Mouse (Mus musculus): ENCODE data around the gene Nhsl1. TPM values are rescaled to one million over a fixed set of nuclear protein-coding genes. Genes with fewer than 3 reads are reported as not detected.

Gene Nhsl1
- polyA plus RNA-seq, 1 experiment from 2014 or later: 8.1 TPM

- Histone ChIP-seq H3K36me3 (ENCODE audit: control insufficient read depth, insufficient read depth, low read length) (no peaks in the 10 kb centered on the region), H3K9ac (ENCODE audit: low read depth, low read length) (no peak overlapping the region), H3K27me3 (replicated peaks; ENCODE audit: control insufficient read depth, insufficient read depth, low read length) (no peaks in the 10 kb centered on the region), H3K4me1 (ENCODE audit: control insufficient read depth, insufficient read depth, low read length) (peaks cover 6% of the 10 kb centered on the region; the same call in 1 of the 2 replicates), H3K4me3 (ENCODE audit: low read length) (no peak overlapping the region), H3K4me2 (ENCODE audit: low read depth, low read length) (no peak overlapping the region), H3K27ac (ENCODE audit: low read length) (no peak overlapping the region), H3K9me3 (ENCODE audit: control insufficient read depth, low read length) (no peaks in the 10 kb centered on the region)
- 80% methylated on average over 11 of the region's 11 CpGs for WGBS
- ATAC-seq: no peak; the same call in 1 of the 2 replicates
These were observed 174.5 kb downstream of the Nhsl1 start for GRCm38 (mm10) chr10:18493010-18493894.

GRCm38 (mm10) chr10:18494249-18494648 lies 175.5 kb downstream of the Nhsl1 start:
- ATAC-seq: no peak
- H3K4me3 ChIP-seq (ENCODE audit: low read length): no peak overlapping the region
- H3K27ac ChIP-seq (ENCODE audit: low read length): peak overlapping the region; percentile 14; the same call in 1 of the 2 replicates
- H3K4me2 ChIP-seq (ENCODE audit: low read depth, low read length): no peak overlapping the region
- H3K9ac ChIP-seq (ENCODE audit: low read depth, low read length): no peak overlapping the region
- H3K36me3 ChIP-seq (ENCODE audit: control insufficient read depth, insufficient read depth, low read length): 0 out of 2 replicates have a peak, but pooled peaks cover 2% of the 10 kb centered on the region
- peaks cover 6% of the 10 kb centered on the region; the same call in 1 of the 2 replicates for H3K4me1 ChIP-seq (ENCODE audit: control insufficient read depth, insufficient read depth, low read length)
- WGBS: 44% methylated on average over 7 of the region's 7 CpGs
- no peaks in the 10 kb centered on the region for H3K9me3 ChIP-seq (ENCODE audit: control insufficient read depth, low read length)
- no peaks in the 10 kb centered on the region for H3K27me3 ChIP-seq (replicated peaks; ENCODE audit: control insufficient read depth, insufficient read depth, low read length)

- ATAC-seq: no peak
- Histone ChIP-seq H3K9ac (ENCODE audit: low read depth, low read length) (no peak overlapping the region), H3K36me3 (ENCODE audit: control insufficient read depth, insufficient read depth, low read length) (peaks cover 9% of the 10 kb centered on the region), H3K4me3 (ENCODE audit: low read length) (no peak overlapping the region), H3K4me1 (ENCODE audit: control insufficient read depth, insufficient read depth, low read length) (peaks cover 2% of the 10 kb centered on the region; the same call in 1 of the 2 replicates), H3K27me3 (replicated peaks; ENCODE audit: control insufficient read depth, insufficient read depth, low read length) (no peaks in the 10 kb centered on the region), H3K9me3 (ENCODE audit: control insufficient read depth, low read length) (no peaks in the 10 kb centered on the region), H3K4me2 (ENCODE audit: low read depth, low read length) (no peak overlapping the region), H3K27ac (ENCODE audit: low read length) (no peak overlapping the region)
- WGBS: 78% methylated on average over 7 of the region's 7 CpGs
These were observed 178.3 kb downstream of the Nhsl1 start for GRCm38 (mm10) chr10:18497066-18497465.

- Histone ChIP-seq H3K36me3 (ENCODE audit: control insufficient read depth, insufficient read depth, low read length) (peaks cover 9% of the 10 kb centered on the region), H3K9ac (ENCODE audit: low read depth, low read length) (no peak overlapping the region), H3K4me3 (ENCODE audit: low read length) (no peak overlapping the region), H3K27me3 (replicated peaks; ENCODE audit: control insufficient read depth, insufficient read depth, low read length) (no peaks in the 10 kb centered on the region), H3K9me3 (ENCODE audit: control insufficient read depth, low read length) (no peaks in the 10 kb centered on the region), H3K4me2 (ENCODE audit: low read depth, low read length) (no peak overlapping the region), H3K27ac (ENCODE audit: low read length) (no peak overlapping the region), H3K4me1 (ENCODE audit: control insufficient read depth, insufficient read depth, low read length) (no peaks in the 10 kb centered on the region)
- no peak for ATAC-seq
- WGBS: 81% methylated on average over 3 of the region's 3 CpGs
These were observed 183.2 kb downstream of the Nhsl1 start for GRCm38 (mm10) chr10:18501997-18502396.

GRCm38 (mm10) chr10:18505690-18506089 lies 186.9 kb downstream of the Nhsl1 start:
- ATAC-seq: no peak
- H3K36me3 ChIP-seq (ENCODE audit: control insufficient read depth, insufficient read depth, low read length): peaks cover 7% of the 10 kb centered on the region
- H3K4me3 ChIP-seq (ENCODE audit: low read length): no peak overlapping the region
- peaks cover 6% of the 10 kb centered on the region for H3K4me1 ChIP-seq (ENCODE audit: control insufficient read depth, insufficient read depth, low read length)
- no peak overlapping the region for H3K4me2 ChIP-seq (ENCODE audit: low read depth, low read length)
- H3K27ac ChIP-seq (ENCODE audit: low read length): no peak overlapping the region
- no peak overlapping the region for H3K9ac ChIP-seq (ENCODE audit: low read depth, low read length)
- H3K27me3 ChIP-seq (replicated peaks; ENCODE audit: control insufficient read depth, insufficient read depth, low read length): no peaks in the 10 kb centered on the region
- no peaks in the 10 kb centered on the region for H3K9me3 ChIP-seq (ENCODE audit: control insufficient read depth, low read length)
- WGBS: 71% methylated on average over 10 of the region's 10 CpGs

GRCm38 (mm10) chr10:18506501-18506946 lies 187.7 kb downstream of the Nhsl1 start:
- H3K27me3 ChIP-seq (replicated peaks; ENCODE audit: control insufficient read depth, insufficient read depth, low read length): no peaks in the 10 kb centered on the region
- ATAC-seq: 0 out of 2 replicates have a peak, but pooled peaks have one; percentile 10
- H3K27ac ChIP-seq (ENCODE audit: low read length): no peak overlapping the region
- no peak overlapping the region for H3K9ac ChIP-seq (ENCODE audit: low read depth, low read length)
- no peaks in the 10 kb centered on the region for H3K9me3 ChIP-seq (ENCODE audit: control insufficient read depth, low read length)
- no peak overlapping the region for H3K4me3 ChIP-seq (ENCODE audit: low read length)
- H3K4me1 ChIP-seq (ENCODE audit: control insufficient read depth, insufficient read depth, low read length): peaks cover 6% of the 10 kb centered on the region
- peaks cover 3% of the 10 kb centered on the region; the same call in 1 of the 2 replicates for H3K36me3 ChIP-seq (ENCODE audit: control insufficient read depth, insufficient read depth, low read length)
- no peak overlapping the region for H3K4me2 ChIP-seq (ENCODE audit: low read depth, low read length)
- 68% methylated on average over 6 of the region's 6 CpGs for WGBS

- H3K4me2 ChIP-seq (ENCODE audit: low read depth, low read length): no peak overlapping the region
- H3K36me3 ChIP-seq (ENCODE audit: control insufficient read depth, insufficient read depth, low read length): no peaks in the 10 kb centered on the region; the same call in 1 of the 2 replicates
- no peaks in the 10 kb centered on the region for H3K9me3 ChIP-seq (ENCODE audit: control insufficient read depth, low read length)
- ATAC-seq: peak; percentile 94
- no peak overlapping the region for H3K4me3 ChIP-seq (ENCODE audit: low read length)
- peaks cover 6% of the 10 kb centered on the region for H3K4me1 ChIP-seq (ENCODE audit: control insufficient read depth, insufficient read depth, low read length)
- H3K27ac ChIP-seq (ENCODE audit: low read length): peak overlapping the region; percentile 26; the same call in 1 of the 2 replicates
- H3K27me3 ChIP-seq (replicated peaks; ENCODE audit: control insufficient read depth, insufficient read depth, low read length): no peaks in the 10 kb centered on the region
- H3K9ac ChIP-seq (ENCODE audit: low read depth, low read length): no peak overlapping the region
- 52% methylated on average over 2 of the region's 2 CpGs for WGBS
These were observed 189.2 kb downstream of the Nhsl1 start for GRCm38 (mm10) chr10:18507869-18508473.

GRCm38 (mm10) chr10:18508586-18508985 lies 189.8 kb downstream of the Nhsl1 start:
- Histone ChIP-seq H3K4me2 (ENCODE audit: low read depth, low read length) (no peak overlapping the region), H3K27ac (ENCODE audit: low read length) (peak overlapping the region; percentile 26; the same call in 1 of the 2 replicates), H3K27me3 (replicated peaks; ENCODE audit: control insufficient read depth, insufficient read depth, low read length) (no peaks in the 10 kb centered on the region), H3K4me3 (ENCODE audit: low read length) (no peak overlapping the region), H3K9ac (ENCODE audit: low read depth, low read length) (no peak overlapping the region), H3K36me3 (ENCODE audit: control insufficient read depth, insufficient read depth, low read length) (no peaks in the 10 kb centered on the region; the same call in 1 of the 2 replicates), H3K4me1 (ENCODE audit: control insufficient read depth, insufficient read depth, low read length) (peaks cover 6% of the 10 kb centered on the region), H3K9me3 (ENCODE audit: control insufficient read depth, low read length) (no peaks in the 10 kb centered on the region)
- peak; percentile 39 for ATAC-seq
- 58% methylated on average over 1 of the region's 1 CpGs for WGBS

GRCm38 (mm10) chr10:18510663-18511062 lies 191.9 kb downstream of the Nhsl1 start:
- 70% methylated on average over 3 of the region's 3 CpGs for WGBS
- Histone ChIP-seq H3K4me1 (ENCODE audit: control insufficient read depth, insufficient read depth, low read length) (peaks cover 6% of the 10 kb centered on the region), H3K4me3 (ENCODE audit: low read length) (no peak overlapping the region), H3K9ac (ENCODE audit: low read depth, low read length) (no peak overlapping the region), H3K9me3 (ENCODE audit: control insufficient read depth, low read length) (no peaks in the 10 kb centered on the region), H3K27me3 (replicated peaks; ENCODE audit: control insufficient read depth, insufficient read depth, low read length) (no peaks in the 10 kb centered on the region), H3K27ac (ENCODE audit: low read length) (no peak overlapping the region), H3K36me3 (ENCODE audit: control insufficient read depth, insufficient read depth, low read length) (no peaks in the 10 kb centered on the region; the same call in 1 of the 2 replicates), H3K4me2 (ENCODE audit: low read depth, low read length) (no peak overlapping the region)
- no peak for ATAC-seq
